Mouse (Mus musculus) mesoderm, embryonic 11.5 days (tissue): ENCODE measurements around the gene Mef2a.

Experiments used
- DNase-seq: peaks from one replicate; pipeline ENCODE4 v3.0.0-alpha.2; 2012; ENCODE audit warnings: low read depth, low spot score

The Mef2a gene

GRCm38 (mm10) chr7:67246067-67246466 lies 126.6 kb downstream of the Mef2a start:
- no peak for DNase-seq

- DNase-seq = no peak
Observed at GRCm38 (mm10) chr7:67245255-67245654, 127.4 kb downstream of the Mef2a start.

- DNase-seq = peak; percentile 18
Observed at GRCm38 (mm10) chr7:67243894-67244282, 128.8 kb downstream of the Mef2a start.

- peak; percentile 27 for DNase-seq
Observed at GRCm38 (mm10) chr7:67243121-67243893, 129.4 kb downstream of the Mef2a start.

- DNase-seq = no peak
Observed at GRCm38 (mm10) chr7:67241969-67242368, 130.7 kb downstream of the Mef2a start.

GRCm38 (mm10) chr7:67237752-67238151 lies 134.9 kb downstream of the Mef2a start:
- no peak for DNase-seq

GRCm38 (mm10) chr7:67236351-67236750 lies 136.3 kb downstream of the Mef2a start:
- no peak for DNase-seq

- no peak for DNase-seq
Observed at GRCm38 (mm10) chr7:67234797-67235196, 137.9 kb downstream of the Mef2a start.

- no peak for DNase-seq
Observed at GRCm38 (mm10) chr7:67232504-67232903, 140.2 kb downstream of the Mef2a start.

- no peak for DNase-seq
Observed at GRCm38 (mm10) chr7:67230640-67231140, 142.0 kb downstream of the Mef2a start.

- DNase-seq = no peak
Observed at GRCm38 (mm10) chr7:67230221-67230620, 142.4 kb downstream of the Mef2a start.

GRCm38 (mm10) chr7:67229701-67230100 lies 143.0 kb downstream of the Mef2a start:
- DNase-seq = no peak

GRCm38 (mm10) chr7:67228891-67229602 lies 143.6 kb downstream of the Mef2a start:
- DNase-seq = peak; percentile 48

GRCm38 (mm10) chr7:67228390-67228789 lies 144.3 kb downstream of the Mef2a start:
- no peak for DNase-seq

GRCm38 (mm10) chr7:67227538-67227937 lies 145.1 kb downstream of the Mef2a start:
- no peak for DNase-seq

GRCm38 (mm10) chr7:67225943-67226625 lies 146.6 kb downstream of the Mef2a start:
- DNase-seq = no peak

- DNase-seq = peak; percentile 94
Observed at GRCm38 (mm10) chr7:67222220-67222862, 150.3 kb downstream of the Mef2a start, which contains the start of gene Lysmd4. Lysmd4 (plus strand) TSS chr7:67222544.

GRCm38 (mm10) chr7:67217025-67217424 lies 155.6 kb downstream of the Mef2a start:
- peak; percentile 64 for DNase-seq

GRCm38 (mm10) chr7:67216351-67216750 lies 156.3 kb downstream of the Mef2a start:
- no peak for DNase-seq

GRCm38 (mm10) chr7:67213589-67213988 lies 159.1 kb downstream of the Mef2a start:
- no peak for DNase-seq

- peak; percentile 48 for DNase-seq
Observed at GRCm38 (mm10) chr7:67211971-67212370, 160.7 kb downstream of the Mef2a start.

- DNase-seq = peak; percentile 34
Observed at GRCm38 (mm10) chr7:67211341-67211740, 161.3 kb downstream of the Mef2a start.
